ENCODE assay signal across 22 mouse cellular contexts in the genomic region with DNA sequence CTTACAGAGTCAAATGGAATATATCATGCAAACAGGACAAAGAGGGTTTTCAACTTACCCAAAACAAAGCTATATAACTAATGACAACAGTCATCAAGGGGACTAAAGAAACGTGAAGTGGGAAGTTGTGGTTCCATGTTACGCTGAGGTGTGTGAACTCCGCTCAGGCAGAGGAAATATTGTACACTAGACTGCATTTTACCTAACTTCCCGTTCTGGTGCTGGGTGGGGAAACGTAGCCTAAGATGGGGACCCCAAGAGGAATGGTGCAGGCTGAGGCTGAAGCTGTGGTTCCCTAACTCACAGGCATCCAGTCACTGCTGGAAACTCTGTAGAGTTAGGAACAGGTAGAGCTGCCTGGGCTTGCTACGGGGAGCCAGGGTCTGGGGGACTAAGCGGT. TPM values are rescaled to one million over a fixed set of nuclear protein-coding genes. Genes with fewer than 3 reads are reported as not detected.
"Had no signal": no experiment of that assay in that cellular context is flagged by ENCODE, and none has a peak within 500 bp of the region (broad histone marks: within the 10 kb centered on the region; RNA-seq: fewer than 3 reads in every experiment).

No protein-coding gene starts in this region.

- ATAC-seq: hindbrain, postnatal 0 days; intestine, embryonic 16.5 days had no signal

- H3K36me3 ChIP-seq: heart, embryonic 13.5 days; heart, embryonic 15.5 days; hindbrain, embryonic 13.5 days; hindbrain, embryonic 15.5 days; kidney, embryonic 15.5 days; limb, embryonic 10.5 days; limb, embryonic 12.5 days; liver, embryonic 13.5 days had no signal

- H3K27me3 ChIP-seq: heart, embryonic 13.5 days; heart, embryonic 15.5 days; hindbrain, embryonic 13.5 days; hindbrain, embryonic 15.5 days; kidney, embryonic 15.5 days; limb, embryonic 12.5 days; liver, embryonic 13.5 days had no signal

- DNase-seq: gastrocnemius, postnatal 14 days; gastrocnemius, postnatal 36 days; heart, adult 2 months; heart, postnatal 4 days; kidney, adult 11 months; kidney, adult 2 months; kidney, adult 9 months; kidney, postnatal 14 days; kidney, postnatal 36 days; layer of hippocampus, adult 9-11 months; liver; liver, embryonic 13.5 days had no signal

RNA-seq across cellular contexts. Expression of a gene that starts 59.3 kb away (rescaled TPM):
- total RNA-seq: gastrocnemius, adult 8-10 months; gastrocnemius, postnatal 36 days had no signal
